Mouse (Mus musculus): ENCODE data around the gene Tma7. TPM values are rescaled to one million over a fixed set of nuclear protein-coding genes. Genes with fewer than 3 reads are reported as not detected.

Gene Tma7
- total RNA-seq (2021) = 100 to 1,000 TPM; 243 to 255 TPM

DNA sequence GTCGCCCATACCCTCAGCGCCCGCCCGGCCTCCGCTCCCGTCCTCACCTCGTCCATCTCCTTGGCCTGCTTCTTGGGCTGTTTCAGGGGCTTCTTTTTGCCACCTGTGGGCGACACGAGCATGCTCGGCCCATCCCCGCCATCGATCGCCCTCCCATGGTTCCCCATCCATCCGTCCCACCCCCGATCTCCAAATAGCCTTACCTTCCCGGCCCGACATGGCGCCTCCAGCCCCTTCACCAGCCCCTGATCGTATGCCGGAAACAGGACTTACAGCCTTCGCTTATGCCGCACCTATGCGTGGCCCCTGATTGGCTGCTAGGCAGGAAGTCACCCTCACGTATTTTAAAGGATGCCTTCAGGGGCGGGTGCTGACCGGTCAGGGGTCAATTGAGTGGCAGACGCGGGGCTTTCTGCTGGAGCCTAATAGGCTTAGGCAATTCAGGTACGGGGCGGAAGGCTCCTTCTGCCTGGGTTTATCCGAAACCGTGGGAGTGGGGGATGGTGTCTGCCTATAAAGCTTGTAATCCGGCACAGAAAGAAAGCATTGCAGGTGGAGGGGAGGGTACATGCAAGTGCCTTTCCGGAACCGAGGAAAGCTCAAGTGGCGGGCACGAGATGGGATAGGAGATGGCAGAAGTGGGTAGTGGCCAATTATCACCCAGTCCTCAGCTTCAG, at the start of gene Tma7, which contains the start of gene Ccdc51:
Gene Tma7 (minus strand): TSS at position 464 of the 677 bp plus-strand sequence.
Gene Ccdc51 (plus strand): TSS at position 370 of the 677 bp plus-strand sequence.
- peak; percentile 74 for DNase-seq (ENCODE audit: low spot score)
- intact Hi-C loops (cut with DNase I) = no loop called here

DNA sequence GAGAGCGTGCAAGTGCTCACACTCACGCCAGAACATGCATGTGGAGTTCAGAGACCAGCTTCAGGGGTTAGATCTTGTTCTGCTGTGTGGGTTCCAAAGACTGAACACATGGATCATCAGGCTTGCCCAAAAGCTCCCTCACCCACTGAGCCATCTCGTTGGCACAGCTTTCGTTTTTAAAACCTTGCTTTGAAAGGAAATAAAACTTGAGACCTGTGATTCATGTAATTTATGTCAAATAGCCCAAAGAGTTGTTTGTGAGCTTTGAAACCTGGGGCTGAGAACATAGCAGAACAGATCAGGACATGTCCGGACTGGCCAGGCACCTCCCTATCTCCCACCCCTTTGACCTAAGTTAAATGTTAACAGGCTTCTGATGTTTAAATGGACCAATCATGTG, 47.7 kb upstream of the Tma7 start:
- intact Hi-C loops (cut with DNase I) = no loop called here
- no peak for DNase-seq (ENCODE audit: low spot score)

DNA sequence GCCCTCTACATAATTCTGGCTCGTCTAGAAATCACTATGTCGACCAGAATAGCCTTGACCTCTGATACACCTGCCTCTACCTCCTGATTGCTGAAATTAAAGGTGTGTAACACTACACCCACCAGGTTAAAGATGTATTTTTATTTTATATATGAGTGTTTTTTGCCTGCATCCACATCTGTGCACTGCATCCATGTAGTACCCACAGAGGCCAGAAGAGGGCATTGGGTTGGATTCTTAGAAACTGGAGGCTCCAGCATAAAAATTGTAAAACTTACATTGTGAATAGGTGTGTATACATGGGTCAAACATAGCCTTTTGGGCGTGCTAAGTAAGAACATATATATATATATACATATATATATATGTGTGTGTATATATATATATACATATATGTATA, 45.8 kb upstream of the Tma7 start:
- intact Hi-C loops (cut with DNase I) = loop anchor here (10.0 kb wide), 2 partner anchors 707 to 737 kb away; partner anchors contain the start of gene Nme6

DNA sequence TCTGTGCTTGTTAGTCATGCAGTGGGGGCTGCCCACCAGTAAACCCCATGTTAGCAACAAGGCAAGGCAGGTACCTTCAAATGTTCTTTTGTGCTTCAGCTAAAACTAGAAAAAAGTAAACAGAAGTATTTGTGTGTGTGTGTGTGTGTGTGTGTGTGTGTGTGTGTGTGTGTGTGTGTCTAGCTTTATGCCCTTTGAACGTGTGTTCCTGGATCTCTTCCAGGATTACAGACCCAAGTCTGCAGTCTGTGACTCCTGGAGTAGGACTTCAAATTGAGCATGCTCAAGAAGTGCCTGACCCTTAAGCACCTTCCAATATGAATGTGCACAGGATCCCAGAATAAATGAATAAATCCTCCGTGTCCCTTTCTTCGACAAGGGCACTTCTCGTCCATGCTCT, 44.7 kb upstream of the Tma7 start:
- intact Hi-C loops (cut with DNase I) = loop anchor here (10.0 kb wide), 2 partner anchors 708 to 738 kb away; partner anchors contain the start of gene Nme6
- no peak for DNase-seq (ENCODE audit: low spot score)

More for the DNA sequence above, 45.8 kb upstream of the Tma7 start:
- DNase-seq (ENCODE audit: low spot score) = no peak

DNA sequence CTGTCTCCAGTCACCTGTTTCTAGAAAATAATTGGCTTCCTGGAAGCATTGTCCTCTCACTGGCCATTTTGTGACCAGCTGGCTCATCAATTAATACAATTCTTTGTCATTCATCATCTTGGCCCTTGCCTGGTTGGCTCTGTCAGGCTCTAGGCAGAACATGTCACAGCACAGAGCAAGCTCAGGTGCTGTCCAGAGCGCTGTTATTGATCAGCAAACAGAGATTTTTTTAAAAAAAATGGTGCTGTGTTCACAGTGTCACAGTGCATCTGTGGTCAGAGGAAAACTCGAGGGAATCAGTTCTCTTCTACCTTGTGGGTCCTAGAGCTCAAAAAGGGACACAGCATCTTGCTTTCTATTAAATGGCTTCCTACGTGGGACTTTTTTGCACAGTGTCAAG, 43.1 kb upstream of the Tma7 start:
- intact Hi-C loops (cut with DNase I) = loop anchor here (10.0 kb wide), 2 partner anchors 709 to 739 kb away; partner anchors contain the start of gene Nme6
- DNase-seq (ENCODE audit: low spot score) = no peak

DNA sequence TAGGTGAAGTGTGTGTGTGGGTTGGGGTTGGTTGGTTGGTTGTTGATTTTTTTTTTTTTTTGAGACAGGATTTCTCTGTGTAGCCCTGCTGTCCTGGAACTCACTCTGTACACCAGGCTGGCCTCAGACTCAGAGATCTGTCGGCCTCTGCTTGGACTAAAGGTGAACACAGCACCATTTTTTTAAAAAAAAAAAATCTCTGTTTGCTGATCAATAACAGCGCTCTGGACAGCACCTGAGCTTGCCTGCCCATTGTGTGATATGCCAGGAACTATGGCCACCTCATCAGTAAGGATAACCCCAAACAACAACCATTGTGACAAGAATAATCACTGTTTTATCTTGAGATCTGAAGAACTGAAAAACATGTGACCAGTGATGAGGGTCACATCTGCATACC, 42.7 kb upstream of the Tma7 start:
- intact Hi-C loops (cut with DNase I) = loop anchor here (10.0 kb wide), 2 partner anchors 710 to 740 kb away; partner anchors contain the start of gene Nme6
- no peak for DNase-seq (ENCODE audit: low spot score)

DNA sequence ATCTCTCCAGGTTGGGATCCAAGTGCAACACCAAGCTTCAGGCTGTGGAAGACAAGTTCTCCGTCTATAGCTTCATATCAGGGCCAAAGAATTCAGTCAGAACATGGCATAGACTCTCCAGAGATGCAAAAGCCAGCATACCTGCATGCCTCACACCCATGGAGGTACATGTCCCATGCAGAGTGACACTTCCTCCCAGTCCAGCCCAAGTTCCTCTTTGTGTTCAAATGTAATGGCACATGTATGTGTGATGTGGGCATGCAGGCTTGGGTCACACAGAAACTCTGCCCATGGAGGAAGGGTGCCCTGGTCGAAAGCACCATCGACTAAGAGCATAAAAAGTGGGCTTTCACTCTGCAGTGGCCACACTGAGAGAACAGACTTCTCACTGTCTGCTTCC, 41.8 kb upstream of the Tma7 start:
- intact Hi-C loops (cut with DNase I) = loop anchor here (10.0 kb wide), 2 partner anchors 711 to 741 kb away; partner anchors contain the start of gene Nme6

DNA sequence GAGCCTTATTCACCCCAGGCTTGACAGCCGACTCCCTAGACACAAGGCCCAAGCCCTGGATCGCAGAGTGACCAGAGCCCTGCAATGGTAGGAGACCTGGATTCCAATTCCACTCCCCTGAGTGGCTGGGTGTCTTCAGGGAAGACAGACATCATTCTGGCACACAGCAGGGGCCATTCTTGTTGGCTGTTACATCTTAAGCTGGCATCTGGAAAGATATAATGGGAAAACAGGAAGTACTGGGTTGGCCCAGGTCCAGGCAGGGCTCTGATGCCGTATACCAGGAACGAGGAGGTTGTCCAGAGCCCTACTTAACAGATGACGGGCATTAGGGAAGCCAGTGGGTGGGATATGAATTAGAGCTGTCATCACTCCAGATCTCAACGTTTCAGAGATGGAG, 40.9 kb upstream of the Tma7 start:
- intact Hi-C loops (cut with DNase I) = loop anchor here (10.0 kb wide), 2 partner anchors 712 to 742 kb away; partner anchors contain the start of gene Nme6
- DNase-seq (ENCODE audit: low spot score) = no peak

More for the DNA sequence above, 41.8 kb upstream of the Tma7 start:
- no peak for DNase-seq (ENCODE audit: low spot score)

DNA sequence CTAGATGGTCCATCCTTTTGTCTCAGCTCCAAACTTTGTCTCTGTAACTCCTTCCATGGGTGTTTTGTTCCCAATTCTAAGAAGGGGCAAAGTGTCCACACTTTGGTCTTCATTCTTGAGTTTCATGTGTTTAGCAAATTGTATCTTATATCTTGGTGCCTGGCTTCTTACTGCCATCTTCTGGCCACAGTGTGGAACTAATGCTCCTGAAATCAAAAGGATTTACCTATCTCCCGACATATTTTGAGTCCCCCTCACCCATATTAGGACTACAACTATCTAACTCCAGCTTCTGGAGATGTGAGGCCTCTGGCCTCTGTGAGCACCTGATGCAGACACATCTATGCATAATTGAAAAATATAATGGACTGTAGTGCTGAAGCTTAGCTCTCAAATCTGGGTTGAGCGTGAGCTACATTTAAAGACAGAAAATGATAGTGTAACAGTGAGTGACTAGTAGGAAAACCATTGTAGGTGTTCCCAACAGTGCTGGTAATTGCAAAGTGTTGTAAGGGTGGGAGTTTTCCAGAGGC, 40.2 kb upstream of the Tma7 start:
- intact Hi-C loops (cut with DNase I) = loop anchor here (1.0 to 10.0 kb wide), 3 partner anchors 122 to 742 kb away; partner anchors contain the start of gene Nme6
- DNase-seq (ENCODE audit: low spot score) = no peak

DNA sequence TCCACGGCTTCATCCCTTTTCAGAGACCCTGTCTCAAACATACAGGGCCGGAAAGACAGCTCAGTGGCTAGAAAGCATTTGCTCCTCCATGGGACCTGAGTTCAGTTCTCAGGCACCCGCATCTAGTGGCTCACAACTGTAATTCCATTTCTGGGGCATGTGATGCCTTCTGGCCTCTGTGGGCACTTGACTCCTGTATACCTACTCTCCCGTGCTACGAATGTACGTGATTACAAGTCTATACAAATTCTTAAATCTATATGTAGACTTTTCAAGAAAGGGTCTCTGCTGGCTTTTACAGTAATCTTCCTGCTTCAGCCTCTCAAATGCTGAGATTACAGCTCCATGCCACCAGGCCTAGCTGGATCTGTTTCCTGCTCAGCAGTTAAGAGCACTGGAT, 38.6 kb upstream of the Tma7 start:
- DNase-seq (ENCODE audit: low spot score) = no peak
- intact Hi-C loops (cut with DNase I) = loop anchor here (1.0 to 10.0 kb wide), 3 partner anchors 33 to 744 kb away; partner anchors contain the start of gene Nme6

DNA sequence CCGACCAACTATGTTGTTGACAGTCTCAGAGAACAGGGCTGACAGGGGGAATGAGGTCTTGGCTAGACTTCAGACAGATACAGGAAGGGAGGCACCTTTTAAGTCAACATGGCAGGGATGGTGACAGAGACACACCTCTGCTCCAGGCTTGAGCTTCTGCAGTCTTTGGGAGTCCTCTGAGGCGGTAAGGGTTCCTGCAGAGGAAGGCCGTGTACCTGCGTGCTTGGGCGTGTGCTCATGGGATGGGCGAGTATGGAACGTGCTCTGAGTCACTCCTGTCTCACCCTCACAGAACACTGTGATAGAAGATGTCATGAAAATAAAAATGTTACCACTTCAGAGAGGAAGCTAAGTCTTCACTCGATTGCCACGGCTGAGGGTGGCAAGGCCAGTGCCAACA, 37.2 kb upstream of the Tma7 start:
- no peak for DNase-seq (ENCODE audit: low spot score)
- intact Hi-C loops (cut with DNase I) = no loop called here

DNA sequence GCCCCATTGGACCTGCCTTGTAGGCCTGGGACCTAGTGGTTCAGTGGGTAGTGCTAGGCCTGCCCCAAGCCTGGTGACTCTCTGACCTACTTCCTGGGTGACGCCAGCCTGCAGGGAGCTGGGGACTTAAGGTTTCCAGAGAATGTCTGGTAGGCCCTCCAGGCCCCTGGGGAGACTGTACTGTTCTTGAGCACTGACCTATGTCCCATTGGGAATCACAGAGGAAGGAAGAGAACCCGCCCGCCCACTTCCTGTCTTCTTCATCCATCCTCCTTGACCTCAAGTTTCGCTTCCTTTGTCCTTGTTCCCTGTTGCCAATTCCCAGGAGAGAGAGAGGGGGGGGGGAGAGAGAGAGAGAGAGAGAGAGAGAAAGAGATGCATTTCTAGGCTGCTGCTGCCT, 35.7 kb upstream of the Tma7 start:
- intact Hi-C loops (cut with DNase I) = no loop called here
- no peak for DNase-seq (ENCODE audit: low spot score)

DNA sequence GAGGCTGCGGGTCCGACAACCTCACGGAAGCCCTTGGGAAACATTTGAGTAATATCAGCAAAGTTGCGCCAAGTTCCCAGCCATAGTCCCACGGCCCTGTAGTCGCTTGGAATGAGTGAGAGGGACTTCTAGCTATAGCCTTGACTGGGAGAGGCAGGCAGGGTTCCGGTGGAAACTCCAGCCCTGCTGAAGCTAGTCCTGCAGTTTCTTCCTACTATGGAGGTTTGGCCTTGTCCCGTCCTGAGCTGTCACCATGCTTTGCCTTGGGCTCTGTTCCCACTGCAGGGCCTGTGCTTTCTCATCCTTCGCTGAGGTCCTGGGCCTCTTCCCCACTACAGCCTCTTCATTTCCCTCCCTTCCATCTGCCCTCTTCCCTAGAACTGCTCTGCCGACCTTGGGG, 33.8 kb upstream of the Tma7 start:
- intact Hi-C loops (cut with DNase I) = no loop called here
- no peak for DNase-seq (ENCODE audit: low spot score)

DNA sequence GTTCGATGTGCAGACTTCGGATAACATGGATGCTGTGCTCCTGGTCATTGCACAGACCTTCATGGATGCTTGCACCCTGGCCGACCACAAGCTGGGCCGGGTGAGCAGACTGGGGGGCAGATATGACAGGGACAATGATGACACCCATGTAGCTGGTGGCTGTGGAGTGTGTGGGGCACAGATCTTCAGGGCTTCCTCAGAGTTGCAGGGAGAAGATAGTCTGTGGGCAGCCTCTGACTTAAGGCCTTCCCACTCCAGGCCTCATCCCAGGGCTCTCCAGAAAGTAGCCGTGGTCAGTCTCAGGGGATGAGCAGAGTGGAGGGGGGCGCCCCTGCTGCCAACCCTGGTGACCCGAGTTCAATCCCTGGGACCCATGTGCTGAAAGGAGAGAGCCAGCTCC, 32.5 kb upstream of the Tma7 start:
- intact Hi-C loops (cut with DNase I) = no loop called here
- no peak for DNase-seq (ENCODE audit: low spot score)

DNA sequence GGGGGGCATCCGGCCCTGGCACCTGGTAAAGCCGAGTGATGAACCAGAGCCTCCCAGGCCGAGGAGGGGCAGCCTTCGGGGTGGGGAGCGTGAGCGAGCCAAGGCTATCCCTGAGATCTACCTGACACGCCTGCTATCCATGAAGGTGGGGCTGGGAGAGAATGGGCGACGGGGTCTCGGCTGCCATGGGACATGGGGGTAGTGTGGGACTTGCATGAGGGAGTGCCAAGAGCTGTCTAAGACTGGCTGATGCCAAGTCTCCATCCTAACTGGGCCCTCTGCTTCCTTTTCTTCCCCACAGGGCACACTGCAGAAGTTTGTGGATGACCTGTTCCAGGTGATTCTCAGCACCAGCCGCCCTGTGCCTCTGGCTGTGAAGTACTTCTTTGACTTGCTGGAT, 31.9 kb upstream of the Tma7 start:
- intact Hi-C loops (cut with DNase I) = no loop called here
- no peak for DNase-seq (ENCODE audit: low spot score)

DNA sequence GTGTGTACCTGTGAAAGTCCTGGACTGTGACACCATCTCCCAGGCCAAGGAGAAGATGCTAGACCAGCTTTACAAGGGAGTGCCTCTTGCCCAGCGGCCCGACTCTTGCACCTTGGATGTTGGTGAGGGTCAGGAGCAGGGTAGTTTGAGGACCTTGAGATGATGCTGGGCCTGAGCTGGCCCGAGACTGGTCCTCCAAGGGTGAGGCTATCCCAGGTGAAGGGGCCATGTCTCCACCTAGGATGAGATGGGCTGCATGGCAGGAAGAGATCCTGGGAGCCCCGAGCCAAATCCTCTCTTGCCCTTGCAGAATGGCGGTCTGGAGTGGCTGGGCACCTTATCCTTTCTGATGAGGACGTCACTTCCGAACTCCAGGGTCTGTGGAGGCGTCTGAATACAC, 30.9 kb upstream of the Tma7 start:
- no peak for DNase-seq (ENCODE audit: low spot score)
- intact Hi-C loops (cut with DNase I) = no loop called here

DNA sequence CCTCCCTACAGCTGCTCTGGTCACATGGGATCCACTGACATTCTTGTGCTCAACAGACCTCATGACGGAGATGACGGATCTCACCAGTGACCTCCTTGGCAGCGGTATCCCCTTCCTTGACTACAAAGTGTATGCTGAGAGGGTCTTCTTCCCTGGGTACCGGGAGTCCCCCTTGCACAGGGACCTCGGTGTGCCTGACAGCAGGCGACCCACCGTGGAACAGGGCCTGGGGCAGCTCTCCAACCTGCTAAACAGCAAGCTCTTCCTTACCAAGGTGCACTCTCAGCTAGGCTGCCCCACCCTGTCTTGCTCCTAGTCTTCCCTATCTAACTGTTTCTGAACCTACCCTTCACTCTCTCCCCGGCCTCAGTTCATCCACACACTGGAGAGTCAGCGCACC, 29.2 kb upstream of the Tma7 start:
- intact Hi-C loops (cut with DNase I) = no loop called here
- no peak for DNase-seq (ENCODE audit: low spot score)

DNA sequence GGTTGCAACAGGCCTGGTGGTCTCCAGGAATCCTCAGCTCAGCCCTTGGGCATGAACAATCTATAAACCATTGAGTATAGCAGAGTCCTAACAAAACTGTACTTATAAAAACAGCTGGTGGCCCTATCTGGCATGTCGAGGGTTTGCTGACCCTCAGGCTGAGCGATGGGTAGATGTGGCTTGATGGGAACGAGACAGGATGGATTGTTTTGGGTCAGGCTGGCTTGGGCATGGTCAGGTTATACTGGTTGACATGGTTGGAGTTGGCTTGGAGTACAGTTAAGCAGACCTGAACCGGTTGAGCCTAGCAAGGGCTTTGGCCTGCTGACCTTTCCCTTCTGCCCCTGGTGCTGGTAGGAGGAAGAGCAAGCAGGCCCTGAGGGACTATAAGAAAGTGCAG, 28.7 kb upstream of the Tma7 start:
- no peak for DNase-seq (ENCODE audit: low spot score)
- intact Hi-C loops (cut with DNase I) = no loop called here

DNA sequence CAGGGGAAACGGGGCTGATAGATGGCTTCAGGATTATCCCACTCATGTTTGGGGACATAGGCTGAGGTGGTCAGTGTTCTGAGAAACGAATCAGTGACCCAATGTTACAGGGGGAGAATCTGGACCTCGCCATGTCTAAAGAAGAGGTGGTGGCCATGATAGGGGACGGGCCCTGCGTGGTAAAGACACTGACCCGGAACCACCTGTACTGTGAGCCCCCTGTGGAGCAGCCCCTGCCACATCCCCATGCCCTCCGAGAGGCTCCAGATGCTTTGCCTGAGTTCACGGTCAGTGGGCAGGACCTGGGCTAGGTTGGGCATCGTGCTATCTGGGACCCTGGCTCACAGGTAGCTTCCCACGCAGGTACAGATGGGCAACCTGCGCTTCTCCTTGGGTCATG, 27.9 kb upstream of the Tma7 start:
- intact Hi-C loops (cut with DNase I) = no loop called here
- no peak for DNase-seq (ENCODE audit: low spot score)

DNA sequence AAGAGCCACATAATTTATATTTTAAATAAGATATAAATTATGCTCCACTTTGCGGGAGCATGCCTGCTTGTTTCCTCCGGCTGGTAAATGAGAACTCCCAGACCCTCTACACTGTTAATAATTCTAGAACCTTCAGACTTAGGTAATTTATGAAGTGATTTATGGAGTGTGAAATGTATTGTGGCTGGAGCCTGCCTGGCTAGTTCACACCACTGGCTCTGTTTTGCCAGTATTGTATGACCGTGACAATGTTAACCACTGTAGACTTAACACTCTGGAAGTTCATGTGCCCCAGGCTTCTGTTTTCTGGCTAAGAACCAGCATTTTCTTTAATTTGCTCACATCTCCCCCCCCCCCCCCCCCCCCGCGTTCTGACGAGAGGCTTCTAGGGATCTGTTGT, 25.0 kb upstream of the Tma7 start:
- DNase-seq (ENCODE audit: low spot score) = no peak
- intact Hi-C loops (cut with DNase I) = no loop called here

DNA sequence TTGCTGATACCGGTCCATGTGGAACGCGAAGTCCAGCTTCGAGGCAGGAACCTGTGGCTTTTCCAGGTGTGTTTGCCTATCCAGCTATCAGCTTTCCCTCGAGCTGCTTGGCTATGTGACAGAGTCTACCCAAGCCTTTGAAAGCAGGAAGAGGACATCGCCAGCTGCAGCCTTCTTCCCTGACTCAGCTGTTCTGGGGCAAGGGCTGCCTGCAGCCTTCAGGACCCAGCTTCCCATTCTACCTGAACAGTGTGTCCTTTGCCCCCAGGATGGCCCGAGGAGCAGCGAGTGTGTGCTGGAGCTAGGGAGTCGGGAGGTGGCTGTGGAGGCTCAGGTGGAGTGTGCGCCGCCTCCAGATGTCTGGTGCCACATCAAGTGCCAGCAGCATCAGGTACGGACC, 23.3 kb upstream of the Tma7 start:
- no peak for DNase-seq (ENCODE audit: low spot score)
- intact Hi-C loops (cut with DNase I) = no loop called here

Measured in heart, postnatal 25 days (tissue).